Mouse (Mus musculus): Measurements from ENCODE around the gene Tent5c.

GRCm38 (mm10) chr3:100418387-100418786 is 70.7 kb downstream of the Tent5c start:
- TF ChIP-seq TCF12 (IDR thresholded peaks at IDR 0.05; ENCODE audit: insufficient read depth, poor library complexity, severe bottlenecking) (no peak), POLR2A (IDR thresholded peaks at IDR 0.05; ENCODE audit: insufficient read length, low read depth) (no peak), MYOD1 (IDR thresholded peaks at IDR 0.05; ENCODE audit: control insufficient read depth in 1 of 3, insufficient read length in 2 of 3, low read depth in 2 of 3) (no peak), USF1 (IDR thresholded peaks at IDR 0.05; ENCODE audit: low read depth) (no peak), MAX (IDR thresholded peaks at IDR 0.05; ENCODE audit: low read depth) (no peak), E2F4 (IDR thresholded peaks at IDR 0.05; ENCODE audit: insufficient read depth) (no peak)
